Mouse (Mus musculus) kidney, adult 2 months (tissue): ENCODE results near the gene Arl15.

Experiments used
- CTCF ChIP-seq: fragments of 200-500 bp; conservative IDR thresholded peaks from 2 replicates; pipeline ENCODE4 v1.5.1; 2011; ENCODE audit warnings: low read depth, mild to moderate bottlenecking, control low read depth, low read length, moderate library complexity, mixed read lengths; ENCODE audit not compliant: insufficient read depth, insufficient read length
- POLR2A ChIP-seq: fragments of 200-500 bp; IDR thresholded peaks from one replicate; pipeline ENCODE4 v1.6.1; 2011; ENCODE audit warnings: low read depth, low read length, control low read depth

- TF ChIP-seq CTCF, result no peak
- no peak for TF ChIP-seq POLR2A
Measured at GRCm38 (mm10) chr13:113911986-113912519, 117.7 kb downstream of the Arl15 start.
